Mouse (Mus musculus): ENCODE measurements at regions not wholly inside any gene's neighbourhood (a gene's known extent, or its start where the extent isn't known, plus 50 kb on each side); places are given as distances from the start of the nearest gene placed in this dataset.
"Not testable (repeated sequence)": the region's sequence is repeated elsewhere in the genome, so short reads cannot be mapped to it uniquely, and the experiment has no call there.

DNA sequence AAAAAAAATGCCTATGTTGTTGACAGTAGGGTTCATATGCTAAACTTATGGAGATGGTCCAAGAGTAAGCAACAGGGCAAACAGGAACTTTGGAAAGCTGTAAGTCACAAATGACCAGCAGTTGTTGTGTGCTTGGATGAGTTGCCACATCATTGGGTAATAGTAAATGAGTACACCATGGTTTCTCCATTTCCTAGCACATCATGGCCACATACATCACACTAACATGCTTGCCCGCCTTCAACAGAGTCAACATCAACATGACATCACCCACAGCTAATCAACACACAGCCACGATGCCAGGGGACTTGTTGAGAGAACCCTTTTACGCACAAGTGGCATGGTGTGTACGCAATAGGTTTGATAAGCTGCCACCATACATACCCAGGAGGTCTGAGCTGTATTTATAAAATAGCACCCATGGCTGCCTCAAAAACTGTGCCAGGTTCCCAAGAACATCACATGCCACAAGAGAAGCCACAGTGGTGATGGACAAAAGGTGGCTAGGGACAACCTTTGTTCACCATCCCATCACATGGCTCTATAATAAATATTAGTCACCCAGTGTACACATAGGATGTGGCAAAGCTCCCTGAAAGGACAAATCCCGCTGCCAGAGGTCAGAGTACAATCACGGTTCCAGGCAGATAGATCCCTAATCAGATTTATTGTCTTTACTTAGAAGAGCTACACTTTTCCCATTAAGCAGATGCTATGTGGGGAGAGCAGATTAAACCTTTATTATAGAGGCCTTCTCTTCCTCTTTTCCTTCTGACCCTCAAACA, 179.5 kb upstream of the Tsc22d2 start:
- 62% methylated on average over 6 of the region's 6 CpGs for WGBS (ENCODE audit: insufficient replicate concordance)
- no peak overlapping the region for H3K27ac ChIP-seq (replicated peaks)
- no peaks in the 10 kb centered on the region for H3K36me3 ChIP-seq (replicated peaks)
- no peaks in the 10 kb centered on the region for H3K4me1 ChIP-seq (replicated peaks)
- no peaks in the 10 kb centered on the region for H3K27me3 ChIP-seq
- H3K4me3 ChIP-seq (replicated peaks): no peak overlapping the region
- no peak overlapping the region for H3K9ac ChIP-seq
- no peaks in the 10 kb centered on the region for H3K9me3 ChIP-seq (replicated peaks)
- H3K4me2 ChIP-seq: no peak overlapping the region
- ATAC-seq (ENCODE audit: insufficient read depth): peak; percentile 74

DNA sequence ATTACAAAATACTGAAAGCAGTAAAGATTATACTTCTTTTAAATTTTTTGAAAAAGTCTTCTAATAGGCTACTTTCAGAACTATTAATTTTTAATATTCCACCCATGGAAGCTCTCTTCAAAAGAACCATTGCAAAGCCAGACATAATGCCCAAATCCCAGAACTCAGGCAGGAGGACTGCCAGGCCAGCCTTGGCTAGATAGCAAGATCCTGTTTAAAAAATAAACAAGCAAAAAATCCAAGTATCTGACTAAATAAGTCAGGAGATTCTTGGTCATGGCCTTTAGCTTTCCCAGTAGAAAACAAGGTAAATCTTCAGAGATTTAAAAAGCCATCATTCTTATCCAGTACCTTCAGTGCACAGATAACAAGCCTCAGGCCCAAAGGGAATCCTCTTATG, 176.4 kb upstream of the Tsc22d2 start:
- Histone ChIP-seq H3K4me3 (replicated peaks) (no peak overlapping the region), H3K27me3 (no peaks in the 10 kb centered on the region), H3K4me1 (replicated peaks) (no peaks in the 10 kb centered on the region), H3K9me3 (replicated peaks) (no peaks in the 10 kb centered on the region), H3K27ac (replicated peaks) (no peak overlapping the region), H3K9ac (no peak overlapping the region), H3K4me2 (no peak overlapping the region), H3K36me3 (replicated peaks) (no peaks in the 10 kb centered on the region)
- ATAC-seq (ENCODE audit: insufficient read depth): no peak

DNA sequence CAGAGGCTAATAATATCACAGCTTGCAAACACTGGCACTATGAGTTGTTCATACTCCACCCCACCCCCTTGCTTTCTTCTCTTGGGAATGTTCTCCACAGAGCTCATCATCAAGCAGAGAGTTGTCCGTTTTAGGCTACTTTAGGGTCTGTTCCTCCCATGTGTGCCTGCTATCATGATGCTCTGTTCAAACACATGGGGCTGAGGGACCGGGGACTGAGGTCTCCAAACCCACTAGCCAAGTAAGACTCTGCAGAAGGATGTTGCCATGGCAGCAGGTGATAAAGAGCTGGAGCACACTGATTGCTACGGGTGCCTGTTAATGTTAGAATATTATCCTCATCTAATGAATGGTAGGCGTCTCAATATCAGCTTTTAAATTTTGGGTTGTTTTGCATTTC, 173.7 kb upstream of the Tsc22d2 start:
- Histone ChIP-seq H3K4me2 (no peak overlapping the region), H3K4me1 (replicated peaks) (no peaks in the 10 kb centered on the region), H3K9me3 (replicated peaks) (no peaks in the 10 kb centered on the region), H3K9ac (no peak overlapping the region), H3K4me3 (replicated peaks) (no peak overlapping the region), H3K27ac (replicated peaks) (no peak overlapping the region), H3K27me3 (no peaks in the 10 kb centered on the region), H3K36me3 (replicated peaks) (no peaks in the 10 kb centered on the region)
- 49% methylated on average over 4 of the region's 4 CpGs for WGBS (ENCODE audit: insufficient replicate concordance)
- ATAC-seq (ENCODE audit: insufficient read depth): no peak

DNA sequence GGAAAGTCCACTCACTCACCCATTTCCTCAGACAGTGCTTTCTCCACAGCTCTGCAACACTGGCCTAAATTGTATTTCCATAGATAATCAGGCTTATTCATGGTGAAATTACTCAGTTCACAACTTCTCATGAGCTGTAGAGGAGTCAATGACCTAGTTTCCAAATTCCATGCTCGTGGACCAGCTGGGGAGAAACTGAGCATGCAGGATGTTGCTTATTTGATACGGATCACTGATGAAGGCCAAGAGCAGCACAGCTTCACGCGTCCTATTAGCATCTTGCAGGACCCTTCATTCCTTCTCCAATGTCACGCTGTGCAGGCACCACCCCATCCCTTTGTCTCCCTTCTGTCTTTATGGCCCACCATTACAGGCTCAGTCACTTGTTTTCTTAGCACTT, 169.2 kb upstream of the Tsc22d2 start:
- Histone ChIP-seq H3K4me2 (no peak overlapping the region), H3K36me3 (replicated peaks) (no peaks in the 10 kb centered on the region), H3K9me3 (replicated peaks) (no peaks in the 10 kb centered on the region), H3K9ac (no peak overlapping the region), H3K27ac (replicated peaks) (no peak overlapping the region), H3K4me1 (replicated peaks) (no peaks in the 10 kb centered on the region), H3K27me3 (no peaks in the 10 kb centered on the region), H3K4me3 (replicated peaks) (no peak overlapping the region)
- no peak for ATAC-seq (ENCODE audit: insufficient read depth)
- whole genome bisulfite sequencing (ENCODE audit: insufficient replicate concordance): 51% methylated on average over 5 of the region's 5 CpGs

DNA sequence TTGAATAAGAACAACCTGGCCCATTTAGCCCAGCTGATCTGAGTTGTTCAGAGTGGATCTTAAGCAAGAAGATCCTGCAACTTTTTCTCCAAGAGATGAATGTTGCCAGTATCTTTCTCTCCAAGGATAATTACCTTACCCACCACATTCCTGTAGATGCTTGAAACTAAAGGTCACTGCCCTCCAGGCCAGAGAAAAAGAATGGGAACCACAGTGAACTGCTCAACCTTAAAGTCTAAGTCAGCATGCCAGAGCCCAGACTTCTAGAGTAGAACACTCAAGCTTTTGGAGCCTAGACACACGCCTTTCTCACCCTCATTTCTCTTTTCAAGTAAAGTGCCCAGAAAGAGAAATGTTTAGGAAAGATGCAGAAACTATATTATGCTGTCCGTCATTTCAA, 166.5 kb upstream of the Tsc22d2 start:
- no peak overlapping the region for H3K4me3 ChIP-seq (replicated peaks)
- no peak for ATAC-seq (ENCODE audit: insufficient read depth)
- no peaks in the 10 kb centered on the region for H3K27me3 ChIP-seq
- no peak overlapping the region for H3K4me2 ChIP-seq
- no peak overlapping the region for H3K9ac ChIP-seq
- H3K4me1 ChIP-seq (replicated peaks): no peaks in the 10 kb centered on the region
- 66% methylated on average over 2 of the region's 2 CpGs for WGBS (ENCODE audit: insufficient replicate concordance)
- no peak overlapping the region for H3K27ac ChIP-seq (replicated peaks)
- H3K36me3 ChIP-seq (replicated peaks): no peaks in the 10 kb centered on the region
- H3K9me3 ChIP-seq (replicated peaks): no peaks in the 10 kb centered on the region

DNA sequence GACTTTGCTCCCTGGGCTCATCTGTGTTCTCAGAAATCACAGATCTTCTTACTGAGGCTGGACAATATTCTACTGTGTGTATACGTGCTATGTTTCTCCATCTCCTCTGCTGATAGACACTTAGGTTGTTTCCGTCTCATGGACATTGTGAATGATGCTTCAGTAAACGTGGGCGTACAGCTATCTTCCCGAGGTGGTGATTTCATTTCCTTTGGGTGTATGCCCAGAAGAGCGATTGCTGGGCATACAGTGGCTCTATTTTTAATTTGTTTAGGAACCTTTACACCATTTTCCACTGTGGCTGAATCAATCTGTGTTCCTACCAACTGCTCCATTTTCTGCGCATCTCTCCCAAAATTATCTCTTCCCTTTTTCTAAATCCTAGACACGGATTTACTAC, 160.6 kb upstream of the Tsc22d2 start:
- Histone ChIP-seq H3K27ac (replicated peaks) (no peak overlapping the region), H3K9ac (no peak overlapping the region), H3K9me3 (replicated peaks) (no peaks in the 10 kb centered on the region), H3K36me3 (replicated peaks) (no peaks in the 10 kb centered on the region), H3K4me2 (no peak overlapping the region), H3K4me1 (replicated peaks) (no peaks in the 10 kb centered on the region), H3K4me3 (replicated peaks) (no peak overlapping the region), H3K27me3 (no peaks in the 10 kb centered on the region)
- WGBS (ENCODE audit: insufficient replicate concordance): 55% methylated on average over 8 of the region's 8 CpGs
- no peak for ATAC-seq (ENCODE audit: insufficient read depth)

DNA sequence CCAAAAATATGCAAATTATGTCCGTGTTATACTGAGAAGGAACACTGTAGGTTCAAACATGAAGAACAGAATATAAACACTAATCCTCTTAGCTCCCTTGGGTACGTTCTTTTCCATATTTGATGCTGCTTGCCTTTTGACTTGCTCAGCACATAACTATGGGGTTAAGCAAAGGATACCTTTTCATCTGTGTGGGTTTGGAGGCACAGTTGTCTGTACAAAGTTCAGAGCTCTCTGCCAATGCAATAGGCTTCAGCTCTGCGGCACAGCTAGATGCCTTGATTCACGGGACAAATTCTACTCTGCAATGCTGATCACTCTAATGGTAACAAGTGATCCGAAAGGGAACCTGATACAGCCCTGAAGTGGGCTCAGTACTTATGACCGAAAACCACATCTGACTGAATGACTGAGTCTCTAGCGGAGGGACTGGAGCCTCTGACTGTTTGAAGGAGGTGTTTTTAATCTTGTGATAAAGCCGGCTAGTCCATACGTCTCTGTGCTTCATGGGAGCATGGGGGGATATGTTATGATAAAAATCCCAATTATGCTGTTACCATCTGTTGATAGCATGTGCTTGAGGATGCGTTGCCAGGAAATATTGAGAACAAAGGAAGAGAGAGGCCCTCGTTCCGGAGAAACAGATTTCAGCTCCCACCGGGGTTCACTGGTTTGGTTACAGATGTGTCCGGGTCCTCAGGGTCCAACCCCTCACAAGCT, 146.7 kb upstream of the Tsc22d2 start:
- H3K9ac ChIP-seq: no peak overlapping the region
- 64% methylated on average over 14 of the region's 14 CpGs for WGBS (ENCODE audit: insufficient replicate concordance)
- no peak overlapping the region for H3K27ac ChIP-seq (replicated peaks)
- no peak for ATAC-seq (ENCODE audit: insufficient read depth)
- no peaks in the 10 kb centered on the region for H3K36me3 ChIP-seq (replicated peaks)
- H3K27me3 ChIP-seq: no peaks in the 10 kb centered on the region; the same call in 1 of the 2 replicates
- H3K4me1 ChIP-seq (replicated peaks): no peaks in the 10 kb centered on the region
- H3K4me2 ChIP-seq: no peak overlapping the region
- H3K9me3 ChIP-seq (replicated peaks): no peaks in the 10 kb centered on the region
- no peak overlapping the region for H3K4me3 ChIP-seq (replicated peaks)

DNA sequence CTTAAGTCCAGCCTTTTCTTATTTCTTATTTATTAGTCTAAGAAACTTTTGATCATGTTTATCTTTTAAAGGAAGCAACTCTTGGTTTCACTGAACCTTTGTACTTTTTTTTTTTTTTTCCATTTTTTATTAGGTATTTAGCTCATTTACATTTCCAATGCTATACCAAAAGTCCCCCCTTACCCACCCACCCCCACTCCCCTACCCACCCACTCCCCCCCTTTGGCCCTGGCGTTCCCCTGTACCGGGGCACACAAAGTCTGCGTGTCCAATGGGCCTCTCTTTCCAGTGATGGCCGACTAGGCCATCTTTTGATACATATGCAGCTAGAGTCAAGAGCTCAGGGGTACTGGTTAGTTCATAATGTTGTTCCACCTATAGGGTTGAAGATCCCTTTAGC, 143.1 kb upstream of the Tsc22d2 start:
- H3K27ac ChIP-seq (replicated peaks); H3K4me2 ChIP-seq; H3K4me1 ChIP-seq (replicated peaks); H3K27me3 ChIP-seq; H3K9ac ChIP-seq; ATAC-seq (ENCODE audit: insufficient read depth); H3K9me3 ChIP-seq (replicated peaks); H3K36me3 ChIP-seq (replicated peaks); H3K4me3 ChIP-seq (replicated peaks): not testable (repeated sequence)
- no CpG with 5 or more reads among the region's 4 CpGs for WGBS (ENCODE audit: insufficient replicate concordance)

DNA sequence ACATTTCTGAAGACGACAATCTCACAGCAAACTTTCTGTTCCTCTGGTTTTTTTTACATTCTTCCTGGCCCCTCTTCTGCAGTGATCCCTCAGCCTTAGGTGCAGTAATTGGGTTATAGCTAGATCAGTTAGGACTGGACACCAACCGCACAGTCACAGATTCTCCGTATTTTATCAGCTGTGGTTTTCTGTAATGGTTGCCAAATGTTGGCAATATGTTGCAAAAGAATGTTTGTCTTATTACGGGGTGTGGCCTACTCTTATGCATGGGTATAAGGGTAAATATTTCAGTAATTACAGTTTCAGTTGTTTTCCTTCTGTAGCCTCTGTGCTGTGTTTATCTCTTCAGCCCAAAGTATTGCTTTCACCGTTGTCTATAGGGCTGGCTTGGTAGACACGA, 133.2 kb upstream of the Tsc22d2 start:
- no peaks in the 10 kb centered on the region for H3K9me3 ChIP-seq (replicated peaks)
- H3K27ac ChIP-seq (replicated peaks): no peak overlapping the region
- H3K4me2 ChIP-seq: no peak overlapping the region
- H3K36me3 ChIP-seq (replicated peaks): no peaks in the 10 kb centered on the region
- H3K4me1 ChIP-seq (replicated peaks): no peaks in the 10 kb centered on the region
- no peak overlapping the region for H3K9ac ChIP-seq
- WGBS (ENCODE audit: insufficient replicate concordance): 56% methylated on average over 6 of the region's 6 CpGs
- no peak overlapping the region for H3K4me3 ChIP-seq (replicated peaks)
- no peaks in the 10 kb centered on the region for H3K27me3 ChIP-seq
- no peak for ATAC-seq (ENCODE audit: insufficient read depth)

DNA sequence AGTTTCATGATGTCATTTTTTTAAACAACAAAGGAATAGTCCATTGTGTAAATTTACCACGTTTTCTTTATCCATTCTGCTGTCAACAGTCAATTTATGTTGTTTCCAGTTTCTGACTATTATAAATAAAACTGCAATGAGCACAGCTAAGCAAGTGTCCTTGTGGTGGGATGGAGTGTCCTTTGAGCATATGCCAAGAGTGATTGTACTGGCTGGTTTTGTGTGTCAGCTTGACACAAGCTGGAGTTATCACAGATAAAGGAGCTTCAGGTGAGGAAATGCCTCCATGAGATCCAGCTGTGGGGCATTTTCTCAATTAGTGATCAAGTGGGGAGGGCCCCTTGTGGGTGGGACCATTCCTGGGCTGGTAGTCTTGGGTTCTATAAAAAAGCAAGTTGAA, 130.1 kb upstream of the Tsc22d2 start:
- not testable (repeated sequence) for H3K36me3 ChIP-seq (replicated peaks); H3K9me3 ChIP-seq (replicated peaks); H3K27ac ChIP-seq (replicated peaks); H3K9ac ChIP-seq; H3K4me1 ChIP-seq (replicated peaks); ATAC-seq (ENCODE audit: insufficient read depth); H3K27me3 ChIP-seq; H3K4me3 ChIP-seq (replicated peaks); H3K4me2 ChIP-seq
- WGBS (ENCODE audit: insufficient replicate concordance): 20% methylated on average over 1 of the region's 1 CpGs

DNA sequence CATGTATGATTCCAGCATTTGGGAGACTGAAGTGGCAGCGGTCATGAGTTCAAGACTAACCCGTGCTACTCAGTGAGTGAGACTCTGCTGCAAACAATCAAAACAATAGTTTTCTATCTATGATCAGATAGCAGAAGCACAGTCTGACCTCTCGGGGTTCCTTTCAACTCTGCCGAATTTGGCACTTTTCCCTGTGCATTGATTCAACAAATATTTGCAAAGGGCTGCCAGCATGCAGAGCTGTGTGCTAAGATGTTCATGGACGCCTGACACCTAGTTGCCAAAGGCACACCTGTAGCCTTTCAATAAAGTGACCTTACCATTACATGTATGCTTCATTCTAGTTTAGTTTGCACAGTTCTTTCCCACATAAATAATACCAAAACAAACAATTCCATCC, 118.7 kb upstream of the Tsc22d2 start:
- ATAC-seq (ENCODE audit: insufficient read depth): peak; percentile 52; the same call in 1 of the 2 replicates
- H3K9ac ChIP-seq: no peak overlapping the region

DNA sequence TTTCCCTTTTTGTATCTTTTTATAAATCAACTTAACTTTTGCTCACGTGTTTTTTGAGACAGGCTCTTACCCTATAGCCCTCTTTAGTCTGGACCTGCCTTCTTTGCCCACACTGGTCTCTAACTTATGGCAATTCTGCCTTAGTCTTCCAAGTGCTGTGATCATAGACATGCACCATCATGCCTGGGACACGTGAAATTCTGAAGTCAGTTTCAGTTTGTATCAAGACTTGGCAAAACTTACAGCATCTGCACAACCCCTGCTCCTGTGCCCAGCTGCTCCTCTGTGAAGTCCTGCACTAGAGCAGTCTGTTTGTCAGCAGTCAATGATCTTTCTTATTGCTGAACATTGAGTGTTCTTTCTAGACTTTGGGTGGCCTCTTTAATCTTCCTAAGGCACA, 114.3 kb upstream of the Tsc22d2 start:
- Histone ChIP-seq H3K4me1 (replicated peaks) (no peaks in the 10 kb centered on the region), H3K4me3 (replicated peaks) (no peak overlapping the region), H3K27me3 (no peaks in the 10 kb centered on the region), H3K36me3 (replicated peaks) (no peaks in the 10 kb centered on the region), H3K9me3 (replicated peaks) (no peaks in the 10 kb centered on the region), H3K9ac (no peak overlapping the region), H3K27ac (replicated peaks) (no peak overlapping the region), H3K4me2 (no peak overlapping the region)
- no peak for ATAC-seq (ENCODE audit: insufficient read depth)
- WGBS (ENCODE audit: insufficient replicate concordance): 33% methylated on average over 2 of the region's 2 CpGs

More for the DNA sequence above, 118.7 kb upstream of the Tsc22d2 start:
- 59% methylated on average over 5 of the region's 5 CpGs for WGBS (ENCODE audit: insufficient replicate concordance)
- Histone ChIP-seq H3K4me1 (replicated peaks) (no peaks in the 10 kb centered on the region), H3K36me3 (replicated peaks) (no peaks in the 10 kb centered on the region), H3K27ac (replicated peaks) (no peak overlapping the region), H3K27me3 (no peaks in the 10 kb centered on the region), H3K4me2 (no peak overlapping the region), H3K9me3 (replicated peaks) (no peaks in the 10 kb centered on the region), H3K4me3 (replicated peaks) (no peak overlapping the region)
